Mouse (Mus musculus): ENCODE data around the gene Zmpste24. TPM values are rescaled to one million over a fixed set of nuclear protein-coding genes. Genes with fewer than 3 reads are reported as not detected.

Gene Zmpste24
- total RNA-seq, 2 experiments from 2014 or later = 60.4 to 61.7 TPM

Other genes starting within 250 kb of the Zmpste24 start
- gene Rims3, start 243.4 kb downstream of the Zmpste24 start, total RNA-seq (2014; fragmentation: Nextera tagmentation) = not detected in 2 replicates
- gene Rims3, start 243.4 kb downstream of the Zmpste24 start, total RNA-seq (2017) = not detected in 2 replicates
- gene Exo5, start 173.2 kb downstream of the Zmpste24 start, total RNA-seq (2014; fragmentation: Nextera tagmentation) = 15.4 and 17.6 TPM in 2 replicates
- gene Exo5, start 173.2 kb downstream of the Zmpste24 start, total RNA-seq (2017) = 16.4 and 18.1 TPM in 2 replicates
- 0.66 and 1.1 TPM in 2 replicates for gene Zfp69, start 146.5 kb downstream of the Zmpste24 start, total RNA-seq (2014; fragmentation: Nextera tagmentation)
- gene Zfp69, start 146.5 kb downstream of the Zmpste24 start, total RNA-seq (2017) = 0.43 and 0.77 TPM in 2 replicates
- 44.9 and 53.4 TPM in 2 replicates for gene Smap2, start 81.0 kb downstream of the Zmpste24 start, total RNA-seq (2014; fragmentation: Nextera tagmentation)
- gene Smap2, start 81.0 kb downstream of the Zmpste24 start, total RNA-seq (2017) = 16.4 and 18.2 TPM in 2 replicates
- gene Col9a2, start 58.9 kb downstream of the Zmpste24 start, total RNA-seq (2014; fragmentation: Nextera tagmentation) = not detected in 2 replicates
- gene Col9a2, start 58.9 kb downstream of the Zmpste24 start, total RNA-seq (2017) = not detected in 2 replicates
- not detected in 2 replicates for gene Tmco2, start 11.0 kb upstream of the Zmpste24 start, total RNA-seq (2014; fragmentation: Nextera tagmentation)
- gene Tmco2, start 11.0 kb upstream of the Zmpste24 start, total RNA-seq (2017) = not detected in 2 replicates
- 9.4 and 11.3 TPM in 2 replicates for gene Rlf, start 116.8 kb upstream of the Zmpste24 start, total RNA-seq (2014; fragmentation: Nextera tagmentation)
- 23.1 and 23.7 TPM in 2 replicates for gene Rlf, start 116.8 kb upstream of the Zmpste24 start, total RNA-seq (2017)
- gene Gm12888, start 226.7 kb upstream of the Zmpste24 start, total RNA-seq (2014; fragmentation: Nextera tagmentation) = not detected in 2 replicates
- not detected in 2 replicates for gene Gm12888, start 226.7 kb upstream of the Zmpste24 start, total RNA-seq (2017)

Measured in granulocyte monocyte progenitor cell, adult 5-6 weeks (primary cell).